Mouse (Mus musculus): ENCODE measurements at regions not wholly inside any gene's neighbourhood (a gene's known extent, or its start where the extent isn't known, plus 50 kb on each side); places are given as distances from the start of the nearest gene placed in this dataset.

DNA sequence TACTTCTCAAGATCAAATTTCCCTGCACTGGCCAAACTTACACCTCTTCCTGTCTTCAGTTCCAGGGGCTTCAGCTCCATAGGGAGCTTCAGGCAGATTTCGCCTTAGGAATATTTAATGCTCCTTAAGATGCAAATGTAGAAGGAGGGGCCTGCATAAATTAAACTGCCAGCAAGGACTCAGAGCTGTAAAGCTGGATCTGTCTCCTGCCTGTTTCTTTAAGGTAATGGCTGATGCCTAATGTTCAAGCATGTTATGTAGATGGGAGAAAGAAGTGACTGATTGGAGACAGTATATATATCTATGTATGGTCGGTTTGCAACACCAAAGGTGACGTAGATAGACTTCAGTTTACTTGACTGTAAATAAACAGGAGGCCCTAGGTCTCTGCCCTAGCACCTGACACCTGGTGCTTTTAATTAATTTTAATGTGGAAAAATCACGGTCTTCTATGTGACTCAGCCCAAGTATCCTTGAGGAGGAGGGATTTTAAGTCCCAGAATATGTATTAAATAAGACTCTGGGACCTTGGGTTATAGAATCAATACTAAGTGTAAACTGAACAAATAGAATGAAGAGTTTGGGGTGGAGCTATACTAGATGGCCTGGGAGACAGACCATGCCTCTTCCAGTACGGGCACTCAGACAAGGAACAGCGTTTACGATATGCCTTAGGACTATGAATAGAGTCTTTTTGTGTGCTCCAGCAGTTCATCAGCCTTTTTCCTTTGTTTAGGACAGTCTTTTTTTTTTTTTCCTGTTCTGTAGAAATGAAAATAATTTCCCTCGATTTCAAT lies 651.7 kb upstream of the Lmcd1 start:
- Histone ChIP-seq H3K9ac (ENCODE audit: low read length) (no peak overlapping the region), H3K4me1 (ENCODE audit: control insufficient read depth in 2 of 2, insufficient read depth in 2 of 2, low read length in 2 of 2) (no peaks in the 10 kb centered on the region), H3K27ac (replicated peaks in 1 of 2; ENCODE audit: control insufficient read depth in 1 of 2, insufficient read depth in 1 of 2, low read depth in 2 of 2, low read length in 2 of 2) (no peak overlapping the region), H3K27me3 (ENCODE audit: control insufficient read depth, insufficient read depth, low read length) (no peaks in the 10 kb centered on the region), H3K9me3 (ENCODE audit: control insufficient read depth, low read length) (no peaks in the 10 kb centered on the region), H3K36me3 (ENCODE audit: control insufficient read depth, insufficient read depth, low read length) (no peaks in the 10 kb centered on the region), H3K4me2 (ENCODE audit: low read length) (no peak overlapping the region), H3K4me3 (ENCODE audit: control insufficient read depth in 1 of 2, insufficient read depth in 1 of 2, low read depth in 1 of 2, low read length in 2 of 2) (no peak overlapping the region)
- ATAC-seq (ENCODE audit: insufficient number of reproducible peaks, insufficient read depth, low FRiP score, low read depth): no peak
- 63% methylated on average over 8 of the region's 8 CpGs for WGBS

DNA sequence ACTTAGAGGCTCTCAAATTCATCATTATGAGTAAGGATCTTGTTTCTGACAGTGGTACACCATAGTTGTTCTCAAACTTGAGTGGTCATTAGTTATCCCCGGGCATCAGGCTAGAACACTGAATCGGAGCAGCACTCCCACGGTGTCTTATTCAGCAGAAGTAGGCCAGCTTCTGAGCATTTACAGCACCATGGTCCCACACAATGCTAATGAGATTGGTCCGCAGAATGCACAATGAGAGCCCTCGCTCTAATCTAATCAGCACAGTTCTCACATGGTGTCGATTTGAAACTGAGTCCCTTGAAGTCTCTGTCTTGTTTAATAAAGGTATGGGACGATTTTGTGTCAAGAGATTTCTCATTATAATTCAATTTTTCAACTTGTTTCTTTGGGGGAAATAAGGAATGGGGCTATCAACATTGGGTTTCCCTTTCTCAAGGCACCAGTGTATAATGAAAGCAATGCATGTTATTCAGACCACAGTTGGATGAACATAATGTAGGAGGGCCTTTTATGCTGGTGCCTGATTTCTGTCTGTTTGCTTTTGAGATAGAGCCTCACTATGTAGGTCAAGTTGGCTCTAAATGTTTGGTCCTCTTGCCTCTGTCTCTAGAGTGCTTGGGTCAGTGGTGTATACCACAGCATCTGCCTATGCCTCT lies 650.9 kb upstream of the Lmcd1 start:
- Histone ChIP-seq H3K4me2 (ENCODE audit: low read length) (no peak overlapping the region), H3K36me3 (ENCODE audit: control insufficient read depth, insufficient read depth, low read length) (no peaks in the 10 kb centered on the region), H3K27ac (replicated peaks in 1 of 2; ENCODE audit: control insufficient read depth in 1 of 2, insufficient read depth in 1 of 2, low read depth in 2 of 2, low read length in 2 of 2) (no peak overlapping the region), H3K27me3 (ENCODE audit: control insufficient read depth, insufficient read depth, low read length) (no peaks in the 10 kb centered on the region), H3K9ac (ENCODE audit: low read length) (no peak overlapping the region), H3K4me1 (ENCODE audit: control insufficient read depth in 2 of 2, insufficient read depth in 2 of 2, low read length in 2 of 2) (no peaks in the 10 kb centered on the region), H3K4me3 (ENCODE audit: control insufficient read depth in 1 of 2, insufficient read depth in 1 of 2, low read depth in 1 of 2, low read length in 2 of 2) (no peak overlapping the region), H3K9me3 (ENCODE audit: control insufficient read depth, low read length) (no peaks in the 10 kb centered on the region)
- 62% methylated on average over 7 of the region's 7 CpGs for WGBS
- ATAC-seq (ENCODE audit: insufficient number of reproducible peaks, insufficient read depth, low FRiP score, low read depth): no peak

DNA sequence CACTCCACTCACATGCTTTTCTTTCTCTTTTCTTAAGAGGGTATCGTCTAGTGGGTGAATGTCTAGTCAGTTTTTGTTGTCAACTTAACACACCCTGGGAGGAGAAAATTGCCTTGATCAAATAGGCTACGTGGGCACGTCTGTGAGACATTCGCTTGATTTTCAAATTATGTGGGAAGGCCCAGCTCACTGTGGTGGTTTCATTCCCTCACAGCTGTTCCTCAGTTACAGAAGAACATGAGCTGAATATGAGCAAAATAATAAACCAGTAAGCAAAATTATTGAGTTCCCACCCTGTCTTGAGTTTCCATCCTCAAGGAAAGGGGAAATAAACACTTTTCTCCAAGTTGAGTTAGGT lies 650.4 kb upstream of the Lmcd1 start:
- no peak for ATAC-seq (ENCODE audit: insufficient number of reproducible peaks, insufficient read depth, low FRiP score, low read depth)
- no peaks in the 10 kb centered on the region for H3K36me3 ChIP-seq (ENCODE audit: control insufficient read depth, insufficient read depth, low read length)
- no peaks in the 10 kb centered on the region for H3K4me1 ChIP-seq (ENCODE audit: control insufficient read depth in 2 of 2, insufficient read depth in 2 of 2, low read length in 2 of 2)
- no peak overlapping the region for H3K9ac ChIP-seq (ENCODE audit: low read length)
- 87% methylated on average over 4 of the region's 4 CpGs for WGBS
- no peak overlapping the region for H3K4me3 ChIP-seq (ENCODE audit: control insufficient read depth in 1 of 2, insufficient read depth in 1 of 2, low read depth in 1 of 2, low read length in 2 of 2)
- H3K27me3 ChIP-seq (ENCODE audit: control insufficient read depth, insufficient read depth, low read length): no peaks in the 10 kb centered on the region
- H3K4me2 ChIP-seq (ENCODE audit: low read length): no peak overlapping the region
- H3K9me3 ChIP-seq (ENCODE audit: control insufficient read depth, low read length): no peaks in the 10 kb centered on the region
- no peak overlapping the region for H3K27ac ChIP-seq (replicated peaks in 1 of 2; ENCODE audit: control insufficient read depth in 1 of 2, insufficient read depth in 1 of 2, low read depth in 2 of 2, low read length in 2 of 2)

DNA sequence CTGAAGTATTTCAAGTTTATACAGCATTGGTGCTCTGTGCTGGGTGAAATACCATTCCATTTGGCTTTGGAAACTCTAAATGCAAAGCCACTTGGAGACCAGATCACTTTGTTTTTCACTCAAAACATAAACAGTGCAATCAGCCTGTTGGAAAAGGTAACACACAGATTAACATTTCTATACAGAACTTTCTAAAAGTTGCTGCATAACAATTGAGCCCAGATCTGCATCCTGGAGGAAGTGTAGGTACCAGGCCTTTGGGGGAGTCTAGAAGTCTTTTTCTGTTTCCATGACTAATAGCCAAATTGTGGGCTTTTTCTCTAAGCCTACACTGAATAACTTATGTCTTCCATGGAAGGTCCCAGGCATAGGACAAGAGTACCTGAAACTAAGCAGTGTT lies 648.1 kb upstream of the Lmcd1 start:
- no peak overlapping the region for H3K27ac ChIP-seq (replicated peaks in 1 of 2; ENCODE audit: control insufficient read depth in 1 of 2, insufficient read depth in 1 of 2, low read depth in 2 of 2, low read length in 2 of 2)
- no peak for ATAC-seq (ENCODE audit: insufficient number of reproducible peaks, insufficient read depth, low FRiP score, low read depth)
- H3K9me3 ChIP-seq (ENCODE audit: control insufficient read depth, low read length): no peaks in the 10 kb centered on the region
- H3K27me3 ChIP-seq (ENCODE audit: control insufficient read depth, insufficient read depth, low read length): no peaks in the 10 kb centered on the region
- H3K4me3 ChIP-seq (ENCODE audit: control insufficient read depth in 1 of 2, insufficient read depth in 1 of 2, low read depth in 1 of 2, low read length in 2 of 2): no peak overlapping the region
- no peak overlapping the region for H3K4me2 ChIP-seq (ENCODE audit: low read length)
- no peak overlapping the region for H3K9ac ChIP-seq (ENCODE audit: low read length)
- no peaks in the 10 kb centered on the region for H3K4me1 ChIP-seq (ENCODE audit: control insufficient read depth in 2 of 2, insufficient read depth in 2 of 2, low read length in 2 of 2)
- H3K36me3 ChIP-seq (ENCODE audit: control insufficient read depth, insufficient read depth, low read length): no peaks in the 10 kb centered on the region

DNA sequence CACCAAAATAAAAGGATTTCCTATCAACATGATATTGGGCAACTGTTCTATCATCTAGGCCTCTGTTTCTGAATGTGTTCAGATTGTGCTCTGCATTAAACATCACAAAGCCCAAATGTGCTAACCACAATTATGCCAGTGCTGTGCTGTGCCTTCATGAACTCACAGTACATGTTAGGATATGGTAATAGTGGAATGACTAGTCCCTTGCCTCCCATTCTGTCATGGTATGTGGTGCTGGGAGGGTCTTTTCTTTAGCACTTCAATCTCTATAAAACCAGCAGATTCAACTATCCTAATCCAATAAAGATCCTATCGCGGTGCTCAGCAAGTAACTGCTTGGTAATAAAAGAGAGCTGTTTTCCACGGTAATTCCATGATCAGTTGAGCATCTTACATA lies 620.8 kb upstream of the Lmcd1 start:
- Histone ChIP-seq H3K9me3 (ENCODE audit: control insufficient read depth, low read length) (no peaks in the 10 kb centered on the region), H3K4me3 (ENCODE audit: control insufficient read depth in 1 of 2, insufficient read depth in 1 of 2, low read depth in 1 of 2, low read length in 2 of 2) (no peak overlapping the region), H3K27ac (replicated peaks in 1 of 2; ENCODE audit: control insufficient read depth in 1 of 2, insufficient read depth in 1 of 2, low read depth in 2 of 2, low read length in 2 of 2) (no peak overlapping the region), H3K4me1 (ENCODE audit: control insufficient read depth in 2 of 2, insufficient read depth in 2 of 2, low read length in 2 of 2) (no peaks in the 10 kb centered on the region), H3K4me2 (ENCODE audit: low read length) (no peak overlapping the region), H3K27me3 (ENCODE audit: control insufficient read depth, insufficient read depth, low read length) (no peaks in the 10 kb centered on the region), H3K36me3 (ENCODE audit: control insufficient read depth, insufficient read depth, low read length) (no peaks in the 10 kb centered on the region), H3K9ac (ENCODE audit: low read length) (no peak overlapping the region)
- ATAC-seq (ENCODE audit: insufficient number of reproducible peaks, insufficient read depth, low FRiP score, low read depth): no peak
- 91% methylated on average over 3 of the region's 3 CpGs for WGBS

DNA sequence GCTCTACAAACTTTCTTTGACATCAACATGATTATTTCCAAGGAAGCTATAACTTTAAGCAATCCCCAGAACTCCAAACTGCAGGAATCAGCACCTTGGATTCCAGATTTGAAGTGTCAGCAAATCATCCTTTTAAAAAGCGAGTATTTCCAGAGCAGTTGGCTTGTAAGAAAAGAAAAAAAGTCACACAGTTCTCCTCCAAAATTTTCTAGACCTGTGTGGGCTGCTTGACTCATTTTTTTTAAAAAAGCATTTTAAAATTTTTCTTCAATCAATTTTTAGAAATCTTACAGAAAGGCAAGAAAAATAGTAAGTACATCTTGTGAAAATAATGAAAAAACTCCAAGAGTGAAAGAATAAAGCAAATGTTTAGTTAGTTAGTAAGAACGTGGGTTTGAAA lies 613.6 kb upstream of the Lmcd1 start:
- H3K27ac ChIP-seq (replicated peaks in 1 of 2; ENCODE audit: control insufficient read depth in 1 of 2, insufficient read depth in 1 of 2, low read depth in 2 of 2, low read length in 2 of 2): no peak overlapping the region
- H3K27me3 ChIP-seq (ENCODE audit: control insufficient read depth, insufficient read depth, low read length): no peaks in the 10 kb centered on the region
- no peak overlapping the region for H3K4me3 ChIP-seq (ENCODE audit: control insufficient read depth in 1 of 2, insufficient read depth in 1 of 2, low read depth in 1 of 2, low read length in 2 of 2)
- H3K4me1 ChIP-seq (ENCODE audit: control insufficient read depth in 2 of 2, insufficient read depth in 2 of 2, low read length in 2 of 2): no peaks in the 10 kb centered on the region
- H3K36me3 ChIP-seq (ENCODE audit: control insufficient read depth, insufficient read depth, low read length): no peaks in the 10 kb centered on the region
- no peaks in the 10 kb centered on the region for H3K9me3 ChIP-seq (ENCODE audit: control insufficient read depth, low read length)
- 64% methylated on average over 2 of the region's 2 CpGs for WGBS
- H3K4me2 ChIP-seq (ENCODE audit: low read length): no peak overlapping the region
- no peak overlapping the region for H3K9ac ChIP-seq (ENCODE audit: low read length)
- no peak for ATAC-seq (ENCODE audit: insufficient number of reproducible peaks, insufficient read depth, low FRiP score, low read depth)

DNA sequence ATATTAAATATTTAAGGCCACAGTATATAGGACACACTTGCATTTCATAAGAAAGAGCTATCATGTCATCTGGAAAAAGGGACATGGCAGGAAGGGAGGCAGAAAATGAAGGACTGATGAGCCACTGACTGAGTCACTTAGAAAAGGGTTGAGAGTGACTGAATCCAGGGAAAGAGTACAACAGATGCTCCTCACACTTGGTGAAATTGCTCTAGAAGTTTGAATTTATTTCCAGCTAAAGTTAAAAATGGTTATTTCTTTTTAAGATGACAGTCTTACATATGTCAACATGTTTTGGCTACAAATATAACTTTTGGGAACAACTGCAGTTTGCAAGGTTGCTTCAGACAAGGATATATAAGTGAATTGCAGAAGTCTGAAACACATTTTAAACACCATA lies 609.0 kb upstream of the Lmcd1 start:
- Histone ChIP-seq H3K27me3 (ENCODE audit: control insufficient read depth, insufficient read depth, low read length) (no peaks in the 10 kb centered on the region), H3K36me3 (ENCODE audit: control insufficient read depth, insufficient read depth, low read length) (no peaks in the 10 kb centered on the region), H3K27ac (replicated peaks in 1 of 2; ENCODE audit: control insufficient read depth in 1 of 2, insufficient read depth in 1 of 2, low read depth in 2 of 2, low read length in 2 of 2) (no peak overlapping the region), H3K4me3 (ENCODE audit: control insufficient read depth in 1 of 2, insufficient read depth in 1 of 2, low read depth in 1 of 2, low read length in 2 of 2) (no peak overlapping the region), H3K4me2 (ENCODE audit: low read length) (no peak overlapping the region), H3K9ac (ENCODE audit: low read length) (no peak overlapping the region), H3K9me3 (ENCODE audit: control insufficient read depth, low read length) (no peaks in the 10 kb centered on the region), H3K4me1 (ENCODE audit: control insufficient read depth in 2 of 2, insufficient read depth in 2 of 2, low read length in 2 of 2) (no peaks in the 10 kb centered on the region)
- ATAC-seq (ENCODE audit: insufficient number of reproducible peaks, insufficient read depth, low FRiP score, low read depth): no peak

DNA sequence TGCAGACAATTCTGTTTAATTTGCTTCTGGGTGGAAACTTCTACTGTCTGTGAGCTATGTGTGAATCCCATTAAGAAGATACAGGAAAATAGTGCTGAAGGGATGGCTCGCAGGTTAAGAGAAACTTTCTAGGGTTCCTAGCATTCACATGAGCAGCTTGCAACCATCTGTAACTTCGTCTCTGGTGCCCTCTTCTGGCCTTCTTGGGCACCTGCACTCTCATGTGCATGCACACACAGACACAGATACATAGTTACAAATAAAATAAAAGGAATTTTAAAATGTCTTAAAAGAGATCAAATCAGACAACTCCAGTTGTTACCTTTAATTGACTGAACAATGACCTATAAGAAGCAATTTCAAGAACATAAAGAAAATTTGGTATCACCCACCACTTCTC lies 588.6 kb upstream of the Lmcd1 start:
- Histone ChIP-seq H3K36me3 (ENCODE audit: control insufficient read depth, insufficient read depth, low read length) (no peaks in the 10 kb centered on the region), H3K27me3 (ENCODE audit: control insufficient read depth, insufficient read depth, low read length) (no peaks in the 10 kb centered on the region), H3K9ac (ENCODE audit: low read length) (no peak overlapping the region), H3K4me3 (ENCODE audit: control insufficient read depth in 1 of 2, insufficient read depth in 1 of 2, low read depth in 1 of 2, low read length in 2 of 2) (no peak overlapping the region), H3K9me3 (ENCODE audit: control insufficient read depth, low read length) (0 out of 2 replicates have a peak, but pooled peaks cover 2% of the 10 kb centered on the region), H3K4me1 (ENCODE audit: control insufficient read depth in 2 of 2, insufficient read depth in 2 of 2, low read length in 2 of 2) (no peaks in the 10 kb centered on the region), H3K4me2 (ENCODE audit: low read length) (no peak overlapping the region), H3K27ac (replicated peaks in 1 of 2; ENCODE audit: control insufficient read depth in 1 of 2, insufficient read depth in 1 of 2, low read depth in 2 of 2, low read length in 2 of 2) (no peak overlapping the region)
- WGBS: 74% methylated on average over 2 of the region's 2 CpGs
- ATAC-seq (ENCODE audit: insufficient number of reproducible peaks, insufficient read depth, low FRiP score, low read depth): no peak
